Mouse (Mus musculus) hematopoietic stem cell, adult 5-6 weeks (primary cell): ENCODE data around the gene Foxn3. TPM values are rescaled to one million over a fixed set of nuclear protein-coding genes. Genes with fewer than 3 reads are reported as not detected.

Experiments
- ATAC-seq, 2 experiments: fragments of 125-278 bp in 1 of 2; replicated peaks in 1 of 2; 2 replicates each; pipeline ENCODE4 v1.8.0; 2016 to 2017; ENCODE audit warnings: inconsistent platforms in 2 of 2, mild to moderate bottlenecking in 2 of 2, moderate number of reproducible peaks in 2 of 2, low read depth in 1 of 2, moderate TSS enrichment in 1 of 2; ENCODE audit not compliant: low FRiP score in 2 of 2, poor library complexity in 2 of 2, severe bottlenecking in 2 of 2, insufficient read depth in 1 of 2, low TSS enrichment in 1 of 2
- total RNA-seq: library from RNA; stranded (forward); fragments of 172-1452, 232-1000 nt; gene quantifications from 2 replicates; pipeline ENCODE4 v1.2.3, GENCODE M21; 2017

Gene Foxn3
- total RNA-seq, 1 experiment from 2014 or later: 50.9 TPM

DNA sequence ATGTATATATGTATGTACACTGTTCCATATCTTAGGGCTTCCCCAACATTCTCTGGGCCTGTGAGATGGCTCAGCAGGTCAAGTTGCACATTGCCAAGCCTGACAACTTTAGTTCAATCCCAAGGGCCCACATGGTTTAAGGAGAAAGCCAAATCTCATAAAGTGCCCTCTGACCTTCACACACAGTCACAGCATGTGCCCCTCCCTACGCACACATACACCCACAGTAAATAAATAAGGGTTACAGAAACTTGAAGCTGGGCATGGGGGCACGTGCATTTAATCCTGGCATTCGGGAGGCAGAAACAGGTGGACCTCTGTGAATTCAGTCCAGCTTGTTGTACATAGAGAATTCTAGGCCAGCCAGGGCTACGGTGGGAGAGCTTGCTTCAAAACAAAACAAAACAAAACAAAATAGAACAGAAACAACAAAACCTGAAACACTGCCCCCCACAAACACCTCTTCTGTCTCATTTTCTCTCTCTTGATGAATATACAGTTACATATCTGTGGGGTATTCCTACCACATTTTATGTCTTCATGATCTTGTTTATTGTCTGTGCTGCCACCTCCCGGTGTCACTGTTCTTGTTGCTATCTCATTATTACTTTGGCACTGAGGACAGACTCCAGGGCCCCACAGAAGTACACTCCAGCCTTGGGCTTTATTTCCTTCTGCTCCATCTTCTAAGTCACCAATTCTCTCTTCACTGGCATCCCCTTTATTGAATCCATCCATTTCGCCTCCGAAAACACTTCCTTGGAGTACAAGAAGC, 19.8 kb downstream of the Foxn3 start:
- ATAC-seq: no peak

DNA sequence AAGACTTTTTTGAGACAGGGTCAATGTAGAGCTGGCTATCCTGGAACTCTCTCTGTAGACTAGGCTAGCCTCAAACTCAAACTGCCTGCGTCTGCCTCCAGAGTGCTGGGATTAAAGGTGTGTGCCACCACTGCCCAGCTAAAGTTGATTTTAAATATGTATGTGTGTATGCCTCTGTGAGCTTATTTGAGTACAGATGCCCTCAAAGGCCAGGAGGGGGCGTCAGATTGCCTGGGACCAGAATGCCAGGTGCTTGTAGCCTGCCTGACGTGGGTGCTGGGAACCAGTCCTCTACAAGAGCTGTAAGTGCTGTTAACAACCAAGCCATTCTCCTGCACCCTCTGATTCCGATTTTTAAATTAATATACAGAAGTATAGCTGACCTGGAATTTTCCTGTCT, 23.2 kb downstream of the Foxn3 start:
- no peak for ATAC-seq

DNA sequence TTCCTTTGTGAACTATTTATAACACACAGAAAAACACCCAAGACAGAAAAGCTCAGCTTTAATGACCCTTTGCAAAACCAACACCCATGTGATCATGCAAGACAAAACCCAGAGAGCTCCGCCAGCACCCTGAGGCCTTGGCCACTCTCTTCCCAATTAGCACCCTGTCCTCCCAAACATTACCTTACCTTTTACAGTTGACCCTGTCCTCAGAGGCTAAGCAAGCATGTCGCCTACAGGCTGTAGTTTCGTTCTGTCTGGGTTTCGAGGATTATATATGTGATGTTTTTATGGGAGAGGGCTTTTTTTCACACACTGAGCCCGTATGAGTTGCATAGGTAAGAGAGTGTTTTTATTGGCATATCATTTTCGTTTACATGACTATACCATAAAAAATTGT, 26.1 kb downstream of the Foxn3 start:
- no peak for ATAC-seq

DNA sequence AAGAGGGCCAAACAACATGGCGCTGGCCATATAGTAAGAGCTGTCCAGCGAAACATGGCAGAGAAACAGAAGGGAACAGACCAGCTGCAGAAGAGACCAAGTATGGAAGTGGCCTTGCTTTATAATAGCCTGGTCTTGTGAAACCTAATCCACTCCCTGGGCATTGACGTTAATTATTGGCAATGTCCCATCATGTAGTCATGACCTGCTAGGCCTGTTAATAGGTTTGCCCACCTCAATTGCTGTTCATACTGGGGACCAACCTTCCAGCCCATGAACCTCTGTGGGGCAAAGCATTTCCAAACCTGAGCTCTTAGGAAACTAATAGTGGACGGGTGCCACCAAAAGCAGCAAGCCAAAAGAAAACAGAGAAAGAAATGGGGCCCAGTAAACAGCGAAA, 27.0 kb downstream of the Foxn3 start:
- ATAC-seq: no peak

DNA sequence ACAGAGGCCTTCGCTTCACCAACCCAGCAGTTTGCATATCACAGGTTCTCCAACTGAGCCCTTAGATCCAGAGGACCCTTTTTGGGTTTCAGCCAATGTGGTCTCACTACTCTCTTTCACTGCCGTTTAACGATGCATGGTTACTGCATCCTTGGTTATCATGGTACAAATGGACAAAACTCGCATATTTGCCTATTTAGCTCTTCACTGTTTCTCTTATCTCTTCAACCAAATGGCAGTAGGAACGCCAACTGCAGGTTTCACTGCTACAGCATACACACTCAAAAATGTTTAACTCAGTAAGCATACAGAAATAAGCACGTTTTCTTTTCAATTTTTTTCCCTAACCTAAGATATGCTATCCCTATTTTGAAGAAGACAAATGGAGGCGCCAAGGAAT, 31.0 kb downstream of the Foxn3 start:
- no peak for ATAC-seq

DNA sequence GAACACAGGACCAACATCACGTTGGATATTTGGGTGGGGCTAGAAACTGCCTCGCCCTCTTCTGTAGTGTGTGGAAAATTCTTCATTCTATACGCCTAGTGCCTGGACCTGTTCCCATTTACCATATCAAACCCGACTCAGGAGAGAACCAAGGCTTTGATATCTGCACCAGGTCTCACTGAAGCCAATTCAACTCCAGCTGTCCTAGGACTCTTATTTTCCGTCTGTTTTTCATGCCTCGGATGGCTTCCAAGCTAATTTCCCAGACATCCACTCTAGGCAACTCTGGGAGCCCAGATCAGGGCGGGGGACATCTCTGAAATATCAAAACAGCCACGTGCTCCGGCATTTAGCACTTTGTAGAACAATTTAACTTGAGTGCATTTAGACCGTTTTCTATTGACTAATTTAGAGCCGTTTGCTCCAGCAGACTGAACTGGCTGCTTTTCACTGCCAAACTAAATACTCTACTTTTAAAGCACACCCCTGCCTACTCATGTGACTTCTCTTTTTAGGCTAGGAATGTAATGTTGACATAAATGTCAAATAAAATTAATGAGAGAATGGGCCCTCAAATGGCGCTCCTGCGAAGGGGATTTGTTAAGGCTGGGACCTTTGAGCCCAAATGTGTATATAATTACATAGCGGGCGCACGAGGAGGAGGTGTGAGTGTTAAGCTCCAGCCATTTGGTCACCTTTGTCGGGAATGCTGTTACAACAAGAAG, 33.5 kb downstream of the Foxn3 start:
- no peak; a peak in 1 of 4 replicates for ATAC-seq

DNA sequence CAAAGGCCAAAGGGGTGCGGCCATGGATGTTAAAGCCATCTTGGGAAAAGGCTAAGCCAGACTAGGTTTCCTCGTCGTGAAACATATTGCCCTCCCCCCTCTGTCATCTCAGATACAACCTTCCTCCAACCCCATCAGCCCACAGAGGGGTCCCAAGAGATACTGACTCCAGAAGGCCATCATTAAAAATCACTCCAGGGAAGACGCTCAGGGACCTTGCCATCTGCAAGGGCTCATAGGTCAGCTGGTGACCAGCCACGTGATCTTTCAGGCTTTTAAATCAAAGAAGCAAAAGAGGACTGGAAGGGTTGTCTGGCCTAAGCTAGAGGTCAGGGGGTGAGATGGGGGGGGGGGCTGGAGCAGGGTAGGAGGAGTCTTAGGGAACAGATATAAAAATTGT, 34.4 kb downstream of the Foxn3 start:
- no peak for ATAC-seq

DNA sequence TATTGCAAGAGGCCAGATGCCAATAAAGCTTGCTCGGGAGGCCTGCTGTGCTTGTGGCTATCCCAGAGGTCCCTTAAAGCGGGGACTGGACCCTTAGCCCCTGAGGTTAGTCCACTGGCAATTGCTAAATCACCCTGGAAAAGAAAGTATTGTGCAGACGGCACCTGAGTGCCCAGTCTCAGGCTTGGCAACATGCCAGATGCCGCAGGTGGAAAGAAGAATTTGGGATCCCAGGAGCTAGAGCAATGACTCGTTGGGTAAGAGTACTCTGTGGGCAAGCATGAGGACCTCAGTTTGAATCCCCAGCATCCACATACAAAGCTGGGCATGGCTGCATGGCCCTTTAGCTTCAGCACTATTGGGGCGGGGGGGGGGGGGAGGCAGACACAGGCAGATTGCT, 35.9 kb downstream of the Foxn3 start:
- no peak for ATAC-seq

DNA sequence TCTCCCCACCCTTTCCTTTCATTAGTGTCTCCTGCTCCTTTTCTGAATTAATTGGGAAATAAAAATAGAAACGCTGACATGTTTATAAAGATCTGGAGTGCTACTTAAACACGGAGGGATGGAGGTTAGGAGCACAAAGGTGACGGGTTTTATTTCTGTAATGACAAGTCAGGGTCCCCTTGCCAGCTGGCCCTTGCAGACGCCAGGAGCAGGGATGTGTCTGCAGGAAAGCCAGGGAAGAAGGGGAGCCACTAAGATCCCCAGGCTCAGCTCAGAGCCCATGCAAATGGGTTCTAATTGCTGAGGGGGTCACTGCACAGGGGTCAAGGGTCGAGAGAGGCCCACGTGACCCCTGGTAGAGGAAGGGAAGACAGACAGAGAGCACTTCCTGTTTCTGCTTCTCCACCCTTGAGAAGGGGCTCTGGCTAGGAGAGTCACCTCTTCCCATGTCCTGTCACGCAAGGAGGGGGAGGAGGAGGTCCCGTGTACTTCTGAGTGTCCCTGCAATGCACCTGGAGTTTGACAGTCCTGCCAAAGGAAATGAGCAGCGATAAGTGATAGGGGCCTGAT, 36.7 kb downstream of the Foxn3 start:
- ATAC-seq: peak in 1 of 2 experiments; percentile 10; a peak in 1 of 4 replicates

DNA sequence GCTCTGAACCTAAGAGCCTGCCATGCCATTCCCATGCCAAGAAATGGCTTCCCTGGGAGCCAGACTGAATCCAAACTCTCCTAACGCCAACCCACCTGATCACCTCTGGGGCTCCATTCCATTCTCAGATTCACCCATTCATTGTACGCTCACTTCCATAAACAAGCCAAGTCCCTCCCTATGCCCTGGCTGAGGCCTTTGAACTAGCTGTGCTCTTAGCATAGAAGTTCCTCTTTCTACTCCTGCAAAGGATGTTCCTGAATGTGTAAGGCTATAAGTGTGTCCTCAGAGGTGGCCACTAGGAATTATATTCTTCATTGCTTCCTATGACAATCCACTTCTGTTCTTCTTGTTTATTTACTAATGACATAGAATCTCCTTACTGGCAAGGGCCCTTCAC, 40.5 kb downstream of the Foxn3 start:
- ATAC-seq: peak; percentile 67 to 85; a peak in 3 of 4 replicates

DNA sequence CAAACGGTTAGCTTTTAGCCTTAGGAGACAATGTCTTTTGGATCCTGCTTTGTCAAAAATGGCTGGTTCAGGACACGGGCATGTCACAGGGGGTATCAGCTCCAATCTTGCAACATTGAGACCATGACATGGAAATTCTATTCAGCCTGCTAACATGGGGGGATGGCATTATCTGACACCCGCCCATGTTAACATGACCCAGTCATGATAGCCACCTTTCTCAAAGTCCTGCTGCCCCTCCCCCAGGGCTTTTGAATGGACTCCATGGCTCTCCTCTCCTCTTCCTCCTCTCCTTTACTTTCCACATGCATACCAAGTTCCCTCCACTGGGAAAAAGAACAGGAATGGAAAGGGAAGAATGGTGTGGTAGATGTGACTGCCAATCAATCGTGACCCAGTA, 43.5 kb downstream of the Foxn3 start:
- ATAC-seq: no peak

DNA sequence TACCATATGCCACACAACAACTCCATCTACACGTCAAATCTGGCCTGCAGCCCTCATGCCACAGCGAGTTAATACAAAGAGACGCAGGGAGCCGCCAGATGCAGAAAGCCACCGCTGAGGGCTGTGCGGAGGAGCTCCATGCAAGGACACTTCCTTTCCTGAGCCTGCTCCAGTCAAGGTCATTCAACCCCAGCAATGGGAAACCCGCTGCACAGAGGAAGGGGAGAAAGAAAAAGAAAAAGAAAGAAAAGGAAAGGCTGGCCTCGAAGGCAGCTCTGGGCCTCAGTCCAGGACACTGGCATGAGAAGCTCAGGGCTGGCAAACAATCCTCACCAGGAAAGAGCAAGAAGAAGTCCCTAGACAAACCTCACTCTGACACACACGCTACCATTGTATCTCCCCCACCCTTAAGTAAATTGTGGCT, 44.2 kb downstream of the Foxn3 start:
- ATAC-seq: no peak

DNA sequence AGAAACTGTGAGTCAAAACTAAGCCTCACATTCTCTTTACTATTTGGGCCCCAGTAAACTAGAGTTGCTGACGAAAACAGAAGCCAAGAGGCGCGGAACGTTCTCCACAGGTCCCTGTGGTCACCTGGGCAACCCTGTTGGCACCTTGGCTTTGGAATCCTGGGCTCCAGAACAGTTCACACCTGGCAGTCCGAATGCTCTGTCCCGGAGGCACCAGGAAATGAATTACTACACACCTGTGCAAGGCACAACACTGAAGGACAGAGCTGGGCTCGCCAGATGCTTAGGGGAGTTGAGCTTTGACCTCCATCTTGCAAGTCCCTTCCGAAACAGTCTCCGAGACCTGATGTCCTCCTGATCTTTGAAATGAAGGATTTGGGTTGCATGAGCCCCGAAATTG, 44.7 kb downstream of the Foxn3 start:
- ATAC-seq: no peak

DNA sequence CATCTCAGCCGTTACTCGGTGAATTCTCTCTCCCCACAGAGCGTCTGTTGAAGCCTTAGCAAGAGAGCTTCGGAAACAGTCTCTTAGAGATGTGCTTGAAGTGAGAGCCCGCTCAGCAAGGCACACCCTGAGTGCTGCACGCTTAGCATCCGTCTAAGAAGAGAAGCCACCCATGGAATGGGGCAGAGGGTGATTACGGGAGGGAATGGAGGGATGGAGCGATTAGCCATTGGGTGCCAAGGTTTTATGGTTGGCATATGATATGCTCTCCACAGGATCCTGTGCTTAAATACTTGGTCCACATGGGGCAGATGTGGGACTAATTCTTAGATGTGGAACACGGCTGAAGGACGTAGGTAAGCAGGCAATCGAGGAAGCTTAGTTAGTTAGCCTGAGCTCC, 45.3 kb downstream of the Foxn3 start:
- ATAC-seq: no peak

DNA sequence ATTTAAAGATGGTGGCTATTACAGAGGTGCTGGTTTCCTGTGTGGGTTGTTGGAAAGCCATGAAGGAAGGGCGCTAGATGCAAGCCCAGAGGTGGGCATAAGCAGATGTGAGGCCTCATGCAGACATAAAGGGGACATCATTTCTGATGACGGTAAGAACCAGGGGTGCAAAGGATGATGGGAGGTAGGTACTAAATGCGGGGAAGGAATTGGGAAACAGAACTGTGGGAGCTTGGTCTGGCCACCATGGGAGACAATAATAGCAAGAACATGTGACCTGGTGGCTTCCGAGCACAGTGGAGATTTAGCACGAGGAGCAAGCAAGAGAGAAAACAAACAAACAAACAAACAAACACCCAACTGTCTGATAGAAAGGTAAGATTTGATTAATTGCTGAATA, 46.1 kb downstream of the Foxn3 start:
- ATAC-seq: no peak

DNA sequence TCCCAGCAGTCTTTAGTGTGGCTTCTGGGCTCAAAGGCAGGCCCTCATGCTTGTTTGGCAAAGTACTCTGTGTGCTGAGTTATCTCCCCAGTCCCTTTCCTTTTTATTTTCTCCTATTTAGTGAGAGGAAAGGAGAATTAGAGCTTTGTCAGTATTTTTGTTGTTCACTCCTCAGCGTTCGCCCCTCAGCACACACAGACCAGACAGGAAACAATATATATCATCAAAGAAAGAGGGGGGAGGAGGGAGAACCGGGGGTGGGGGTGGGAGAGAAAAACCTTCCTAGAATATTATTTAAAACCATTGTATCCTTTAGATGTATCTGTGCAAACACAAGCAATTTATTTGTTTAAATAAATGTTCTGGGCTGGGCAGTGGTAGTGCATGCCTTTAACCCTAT, 47.9 kb downstream of the Foxn3 start:
- ATAC-seq: no peak

DNA sequence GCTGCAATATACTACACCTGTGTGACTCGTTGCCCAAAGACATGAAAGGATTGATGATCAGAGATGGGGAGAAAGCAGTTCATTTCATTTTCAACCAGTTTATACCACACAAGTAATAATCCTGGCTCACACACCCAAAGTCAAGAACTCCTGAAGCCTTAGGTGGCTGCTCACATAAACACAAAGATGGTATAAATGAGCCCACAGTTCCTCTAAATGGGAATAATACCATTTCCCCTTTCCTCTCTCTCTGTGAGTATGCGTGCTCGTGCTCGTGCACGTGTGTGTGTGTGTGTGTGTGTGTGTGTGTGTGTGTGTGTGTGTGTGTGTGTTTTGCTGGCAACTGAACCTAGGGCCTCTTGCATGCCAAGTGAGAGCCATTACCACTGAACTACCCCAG, 51.7 kb downstream of the Foxn3 start:
- ATAC-seq: no peak

DNA sequence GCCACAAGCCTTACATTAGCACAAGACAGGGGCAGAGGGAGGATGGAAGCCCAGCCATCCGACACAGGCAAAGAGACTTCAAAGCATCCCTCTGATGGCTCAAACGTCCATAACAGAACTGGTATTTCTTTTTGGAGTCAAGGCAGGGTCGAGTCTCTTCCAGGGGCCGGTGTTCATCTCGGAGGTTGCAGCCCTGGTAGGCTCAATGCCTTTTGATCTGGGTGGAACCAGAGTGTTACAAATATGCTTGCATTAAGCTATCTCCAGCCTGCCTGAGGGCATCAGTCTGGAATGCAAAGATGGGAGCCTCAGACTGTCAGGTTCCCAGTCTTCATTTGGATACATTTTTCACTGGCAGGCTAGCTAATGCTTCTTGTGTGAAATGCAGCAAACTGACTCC, 52.6 kb downstream of the Foxn3 start:
- no peak for ATAC-seq
